Mouse (Mus musculus): ENCODE results near the gene Ehd4.

Ehd4 gene

GRCm38 (mm10) chr2:120154361-120154894, at the start of gene Ehd4:
Ehd4 (minus strand) TSS chr2:120154606.
- peak; percentile 99 for DNase-seq (ENCODE audit: low read depth, low spot score)

- DNase-seq (ENCODE audit: low read depth, low spot score): no peak
Observed at GRCm38 (mm10) chr2:120203742-120204141, 49.3 kb upstream of the Ehd4 start.

- no peak for DNase-seq (ENCODE audit: low read depth, low spot score)
Observed at GRCm38 (mm10) chr2:120200077-120200476, 45.7 kb upstream of the Ehd4 start.

- no peak for DNase-seq (ENCODE audit: low read depth, low spot score)
Observed at GRCm38 (mm10) chr2:120188174-120188573, 33.8 kb upstream of the Ehd4 start.

GRCm38 (mm10) chr2:120187583-120187982, 33.2 kb upstream of the Ehd4 start:
- DNase-seq (ENCODE audit: low read depth, low spot score): no peak

GRCm38 (mm10) chr2:120185527-120186276, 31.3 kb upstream of the Ehd4 start:
- DNase-seq (ENCODE audit: low read depth, low spot score): no peak

GRCm38 (mm10) chr2:120178936-120179335, 24.5 kb upstream of the Ehd4 start:
- DNase-seq (ENCODE audit: low read depth, low spot score): no peak

GRCm38 (mm10) chr2:120173718-120174117, 19.3 kb upstream of the Ehd4 start:
- DNase-seq (ENCODE audit: low read depth, low spot score): peak; percentile 71

- no peak for DNase-seq (ENCODE audit: low read depth, low spot score)
Observed at GRCm38 (mm10) chr2:120171362-120171761, 17.0 kb upstream of the Ehd4 start.

GRCm38 (mm10) chr2:120170726-120171125, 16.3 kb upstream of the Ehd4 start:
- DNase-seq (ENCODE audit: low read depth, low spot score): peak; percentile 61

GRCm38 (mm10) chr2:120169382-120169781, 15.0 kb upstream of the Ehd4 start:
- no peak for DNase-seq (ENCODE audit: low read depth, low spot score)

- DNase-seq (ENCODE audit: low read depth, low spot score): no peak
Observed at GRCm38 (mm10) chr2:120167763-120168162, 13.4 kb upstream of the Ehd4 start.

- no peak for DNase-seq (ENCODE audit: low read depth, low spot score)
Observed at GRCm38 (mm10) chr2:120165474-120165873, 11.1 kb upstream of the Ehd4 start.

GRCm38 (mm10) chr2:120159434-120159833, 5.0 kb upstream of the Ehd4 start:
- DNase-seq (ENCODE audit: low read depth, low spot score): no peak

- DNase-seq (ENCODE audit: low read depth, low spot score): peak; percentile 15
Observed at GRCm38 (mm10) chr2:120158846-120159245, 4.4 kb upstream of the Ehd4 start.

GRCm38 (mm10) chr2:120158016-120158415, 3.6 kb upstream of the Ehd4 start:
- DNase-seq (ENCODE audit: low read depth, low spot score): peak; percentile 62

GRCm38 (mm10) chr2:120157606-120158005, 3.2 kb upstream of the Ehd4 start:
- DNase-seq (ENCODE audit: low read depth, low spot score): peak; percentile 53

GRCm38 (mm10) chr2:120153586-120154360, 633 bp downstream of the Ehd4 start:
- DNase-seq (ENCODE audit: low read depth, low spot score): peak; percentile 49

- DNase-seq (ENCODE audit: low read depth, low spot score): no peak
Observed at GRCm38 (mm10) chr2:120150571-120150970, 3.8 kb downstream of the Ehd4 start.

GRCm38 (mm10) chr2:120149634-120150033, 4.8 kb downstream of the Ehd4 start:
- DNase-seq (ENCODE audit: low read depth, low spot score): no peak

- no peak for DNase-seq (ENCODE audit: low read depth, low spot score)
Observed at GRCm38 (mm10) chr2:120147999-120148398, 6.4 kb downstream of the Ehd4 start.

- no peak for DNase-seq (ENCODE audit: low read depth, low spot score)
Observed at GRCm38 (mm10) chr2:120147364-120147763, 7.0 kb downstream of the Ehd4 start.

GRCm38 (mm10) chr2:120146543-120146942, 7.9 kb downstream of the Ehd4 start:
- DNase-seq (ENCODE audit: low read depth, low spot score): no peak
